Mouse (Mus musculus) midbrain, embryonic 13.5 days (tissue): ENCODE measurements around the gene Pes1. TPM values are rescaled to one million over a fixed set of nuclear protein-coding genes. Genes with fewer than 3 reads are reported as not detected.
A peak's percentile ranks its signal among the peaks of the same experiment; 100 is the strongest.
"Not testable (repeated sequence)": the region's sequence is repeated elsewhere in the genome, so short reads cannot be mapped to it uniquely, and the experiment has no call there.

ENCODE experiments used
- ATAC-seq: fragments of 200-750 bp; cut with Nextera tagmentation; 2 replicates; pipeline ENCODE4 v1.8.0; 2017; ENCODE audit warnings: mild to moderate bottlenecking, moderate TSS enrichment, moderate library complexity
- H3K27ac ChIP-seq: fragments of 300-500 bp; sonication (generic); 2 replicates; pipeline ENCODE4 v1.5.1; 2015; ENCODE audit warnings: inconsistent platforms, mild to moderate bottlenecking, moderate library complexity
- H3K27me3 ChIP-seq: fragments of 300-500 bp; sonication (generic); 2 replicates; pipeline ENCODE4 v1.6.1; 2015; ENCODE audit warnings: mild to moderate bottlenecking, inconsistent platforms
- H3K36me3 ChIP-seq: fragments of 300-500 bp; sonication (generic); 2 replicates; pipeline ENCODE4 v1.6.1; 2015; ENCODE audit warnings: mild to moderate bottlenecking, inconsistent platforms
- H3K4me1 ChIP-seq: fragments of 300-500 bp; sonication (generic); replicated peaks from 2 replicates; pipeline ENCODE4 v1.6.1; 2015; ENCODE audit warnings: inconsistent platforms
- H3K4me2 ChIP-seq: fragments of 300-500 bp; sonication (generic); replicated peaks from 2 replicates; pipeline ENCODE4 v1.6.1; 2015; ENCODE audit warnings: moderate library complexity, mild to moderate bottlenecking, inconsistent platforms
- H3K4me3 ChIP-seq: fragments of 300-500 bp; sonication (generic); replicated peaks from 2 replicates; pipeline ENCODE4 v1.5.1; 2015; ENCODE audit warnings: mild to moderate bottlenecking, inconsistent platforms
- H3K9ac ChIP-seq: fragments of 300-500 bp; sonication (generic); replicated peaks from 2 replicates; pipeline ENCODE4 v1.6.1; 2015; ENCODE audit warnings: mild to moderate bottlenecking, inconsistent platforms
- H3K9me3 ChIP-seq: fragments of 300-500 bp; sonication (generic); 2 replicates; pipeline ENCODE4 v1.6.1; 2016; ENCODE audit warnings: mild to moderate bottlenecking, inconsistent platforms
- WGBS: fragments of 180-500 bp; shearing (Covaris S2); methylation state at CpG from one replicate; pipeline ENCODE4 v1.1.7; 2015; 5-methylcytosine and 5-hydroxymethylcytosine counted together
- polyA plus RNA-seq: library from polyadenylated mRNA; unstranded; fragments of >200 nt; fragmentation: Nextera tagmentation; extraction: Ambion mirVana; gene quantifications from 2 replicates; pipeline ENCODE4 v1.2.1, GENCODE M21; 2015

Gene Pes1
- polyA plus RNA-seq, 1 experiment from 2014 or later = 67.5 TPM

- H3K4me3 ChIP-seq = no peak overlapping the region
- no peak for ATAC-seq
- H3K9me3 ChIP-seq = no peaks in the 10 kb centered on the region
- no peak overlapping the region for H3K27ac ChIP-seq
- no peaks in the 10 kb centered on the region for H3K36me3 ChIP-seq
- 76% methylated on average over 6 of the region's 6 CpGs for WGBS
- H3K4me1 ChIP-seq = peaks cover 5% of the 10 kb centered on the region; the same call in 1 of the 2 replicates
- no peak overlapping the region for H3K9ac ChIP-seq
- H3K4me2 ChIP-seq = no peak overlapping the region
- peaks cover 17% of the 10 kb centered on the region for H3K27me3 ChIP-seq
These were observed 29.4 kb downstream of the Pes1 start for GRCm38 (mm10) chr11:3993132-3993531.

- no peaks in the 10 kb centered on the region for H3K36me3 ChIP-seq
- ATAC-seq = no peak
- WGBS = 77% methylated on average over 6 of the region's 6 CpGs
- H3K4me1 ChIP-seq = peaks cover 8% of the 10 kb centered on the region; the same call in 1 of the 2 replicates
- no peak overlapping the region for H3K4me3 ChIP-seq
- H3K27ac ChIP-seq = no peak overlapping the region
- peaks cover 25% of the 10 kb centered on the region for H3K27me3 ChIP-seq
- H3K4me2 ChIP-seq = no peak overlapping the region
- H3K9ac ChIP-seq = no peak overlapping the region
- no peaks in the 10 kb centered on the region for H3K9me3 ChIP-seq
These were observed 30.1 kb downstream of the Pes1 start for GRCm38 (mm10) chr11:3993914-3994313.

- no peak for ATAC-seq
- Histone ChIP-seq H3K27ac (no peak overlapping the region), H3K9ac (no peak overlapping the region), H3K27me3 (peaks cover 40% of the 10 kb centered on the region), H3K4me2 (no peak overlapping the region), H3K9me3 (no peaks in the 10 kb centered on the region), H3K4me3 (no peak overlapping the region), H3K36me3 (no peaks in the 10 kb centered on the region), H3K4me1 (peaks cover 8% of the 10 kb centered on the region; the same call in 1 of the 2 replicates)
- WGBS = 88% methylated on average over 5 of the region's 5 CpGs
These were observed 31.7 kb downstream of the Pes1 start for GRCm38 (mm10) chr11:3995511-3995910.

GRCm38 (mm10) chr11:3996840-3997239, 33.1 kb downstream of the Pes1 start:
- no peak for ATAC-seq
- H3K4me2 ChIP-seq = no peak overlapping the region
- no peaks in the 10 kb centered on the region for H3K9me3 ChIP-seq
- no peak overlapping the region for H3K9ac ChIP-seq
- H3K27ac ChIP-seq = no peak overlapping the region
- H3K4me1 ChIP-seq = peaks cover 8% of the 10 kb centered on the region; the same call in 1 of the 2 replicates
- 80% methylated on average over 3 of the region's 3 CpGs for WGBS
- no peaks in the 10 kb centered on the region for H3K36me3 ChIP-seq
- no peak overlapping the region for H3K4me3 ChIP-seq
- H3K27me3 ChIP-seq = peaks cover 45% of the 10 kb centered on the region

GRCm38 (mm10) chr11:3997978-3998720, 34.4 kb downstream of the Pes1 start:
- Histone ChIP-seq H3K9ac (0 out of 2 replicates have a peak overlapping the region, but pooled peaks have one; percentile 23), H3K4me1 (peaks cover 8% of the 10 kb centered on the region; the same call in 1 of the 2 replicates), H3K36me3 (no peaks in the 10 kb centered on the region), H3K4me3 (peak overlapping the region; percentile 30), H3K9me3 (no peaks in the 10 kb centered on the region), H3K4me2 (peak overlapping the region; percentile 49), H3K27ac (no peak overlapping the region), H3K27me3 (peaks cover 45% of the 10 kb centered on the region)
- WGBS = 7% methylated on average over 66 of the region's 66 CpGs
- ATAC-seq = no peak

- WGBS = 90% methylated on average over 5 of the region's 5 CpGs
- no peak overlapping the region for H3K27ac ChIP-seq
- no peak overlapping the region for H3K4me2 ChIP-seq
- no peak overlapping the region for H3K9ac ChIP-seq
- H3K4me3 ChIP-seq = no peak overlapping the region
- H3K36me3 ChIP-seq = no peaks in the 10 kb centered on the region
- H3K27me3 ChIP-seq = peaks cover 45% of the 10 kb centered on the region
- no peaks in the 10 kb centered on the region for H3K9me3 ChIP-seq
- H3K4me1 ChIP-seq = peaks cover 8% of the 10 kb centered on the region; the same call in 1 of the 2 replicates
- ATAC-seq = no peak
These were observed 35.8 kb downstream of the Pes1 start for GRCm38 (mm10) chr11:3999547-3999946.

- Histone ChIP-seq H3K4me3 (no peak overlapping the region), H3K9ac (no peak overlapping the region), H3K9me3 (no peaks in the 10 kb centered on the region), H3K36me3 (no peaks in the 10 kb centered on the region), H3K4me2 (no peak overlapping the region), H3K27ac (no peak overlapping the region), H3K4me1 (peaks cover 8% of the 10 kb centered on the region; the same call in 1 of the 2 replicates), H3K27me3 (peaks cover 43% of the 10 kb centered on the region)
- 11% methylated on average over 5 of the region's 5 CpGs for WGBS
- ATAC-seq = 0 out of 2 replicates have a peak, but pooled peaks have one; percentile 53
These were observed 37.8 kb downstream of the Pes1 start for GRCm38 (mm10) chr11:4001603-4002002.

GRCm38 (mm10) chr11:4005220-4005805, 41.5 kb downstream of the Pes1 start:
- no peak overlapping the region for H3K4me3 ChIP-seq
- no peaks in the 10 kb centered on the region for H3K4me1 ChIP-seq
- H3K4me2 ChIP-seq = no peak overlapping the region
- ATAC-seq = no peak
- H3K36me3 ChIP-seq = no peaks in the 10 kb centered on the region
- 79% methylated on average over 5 of the region's 5 CpGs for WGBS
- H3K27ac ChIP-seq = no peak overlapping the region
- no peak overlapping the region for H3K9ac ChIP-seq
- H3K27me3 ChIP-seq = peaks cover 7% of the 10 kb centered on the region
- no peaks in the 10 kb centered on the region for H3K9me3 ChIP-seq

- Histone ChIP-seq H3K9ac (no peak overlapping the region), H3K4me1 (no peaks in the 10 kb centered on the region), H3K27me3 (no peaks in the 10 kb centered on the region), H3K4me2 (no peak overlapping the region), H3K4me3 (no peak overlapping the region), H3K9me3 (no peaks in the 10 kb centered on the region), H3K27ac (no peak overlapping the region), H3K36me3 (no peaks in the 10 kb centered on the region)
- ATAC-seq = no peak
- WGBS = 81% methylated on average over 3 of the region's 3 CpGs
These were observed 42.7 kb downstream of the Pes1 start for GRCm38 (mm10) chr11:4006462-4006861.

GRCm38 (mm10) chr11:4012616-4013015, 48.8 kb downstream of the Pes1 start:
- Histone ChIP-seq H3K9ac (no peak overlapping the region), H3K27ac (no peak overlapping the region), H3K4me1 (no peaks in the 10 kb centered on the region), H3K27me3 (no peaks in the 10 kb centered on the region), H3K4me2 (no peak overlapping the region), H3K4me3 (no peak overlapping the region), H3K9me3 (0 out of 2 replicates have a peak, but pooled peaks cover 10% of the 10 kb centered on the region), H3K36me3 (no peaks in the 10 kb centered on the region)
- no peak for ATAC-seq
- WGBS = 44% methylated on average over 1 of the region's 1 CpGs

- H3K9ac ChIP-seq = not testable (repeated sequence)
These were observed 52.0 kb downstream of the Pes1 start for GRCm38 (mm10) chr11:4015796-4016195.

GRCm38 (mm10) chr11:4022111-4022510, 58.3 kb downstream of the Pes1 start:
- H3K9me3 ChIP-seq, H3K36me3 ChIP-seq, H3K27me3 ChIP-seq, H3K4me3 ChIP-seq, H3K9ac ChIP-seq, H3K27ac ChIP-seq, H3K4me1 ChIP-seq, ATAC-seq, H3K4me2 ChIP-seq: not testable (repeated sequence)
- 95% methylated on average over 13 of the region's 13 CpGs for WGBS

More at GRCm38 (mm10) chr11:4015796-4016195, 52.0 kb downstream of the Pes1 start:
- WGBS = 90% methylated on average over 14 of the region's 14 CpGs
- H3K27ac ChIP-seq, H3K4me3 ChIP-seq, H3K36me3 ChIP-seq, H3K4me1 ChIP-seq, H3K4me2 ChIP-seq, ATAC-seq, H3K27me3 ChIP-seq, H3K9me3 ChIP-seq: not testable (repeated sequence)
